Mouse (Mus musculus) urinary bladder, postnatal 4 days (tissue): Measurements from ENCODE around the gene Hist1h3a.
"Not testable (repeated sequence)": the region's sequence is repeated elsewhere in the genome, so short reads cannot be mapped to it uniquely, and the experiment has no call there.

Experiments used
- DNase-seq, 2 experiments: peaks; one replicate each; pipeline ENCODE4 v3.0.0; 2021 to 2022; ENCODE audit warnings: low spot score in 2 of 2

Hist1h3a gene

GRCm38 (mm10) chr13:23759251-23759771, 2.9 kb downstream of the Hist1h3a start:
- DNase-seq: no peak

GRCm38 (mm10) chr13:23757921-23758320, 4.3 kb downstream of the Hist1h3a start:
- DNase-seq: no peak

GRCm38 (mm10) chr13:23757211-23757773, 4.9 kb downstream of the Hist1h3a start:
- no peak for DNase-seq

DNA sequence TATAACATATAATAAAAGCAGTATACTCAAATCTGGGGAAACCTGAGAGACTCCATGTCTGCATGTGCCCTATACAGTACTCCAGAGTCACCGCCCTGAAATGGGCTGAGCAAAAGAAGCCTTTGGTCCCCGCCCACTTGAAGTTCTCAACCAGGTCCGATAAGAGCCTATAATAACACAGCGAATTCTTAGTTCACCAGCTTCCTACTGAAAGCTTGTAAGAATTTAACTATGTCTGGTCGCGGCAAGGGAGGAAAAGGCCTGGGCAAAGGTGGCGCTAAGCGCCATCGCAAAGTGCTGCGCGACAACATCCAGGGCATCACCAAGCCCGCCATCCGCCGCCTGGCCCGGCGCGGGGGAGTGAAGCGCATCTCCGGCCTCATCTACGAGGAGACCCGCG, 5.4 kb downstream of the Hist1h3a start, which contains the start of gene Hist1h4b:
TSS of gene Hist1h4b (plus strand) at position 224 of the 400 bp plus-strand sequence.
- DNase-seq: peak; percentile 80 to 82

GRCm38 (mm10) chr13:23755000-23755399, 7.2 kb downstream of the Hist1h3a start:
- no peak for DNase-seq

GRCm38 (mm10) chr13:23753314-23754078, 8.7 kb downstream of the Hist1h3a start:
- no peak for DNase-seq

- DNase-seq: no peak
These were observed 9.4 kb downstream of the Hist1h3a start for GRCm38 (mm10) chr13:23752742-23753172.

GRCm38 (mm10) chr13:23752067-23752741, 10.0 kb downstream of the Hist1h3a start, which contains the start of gene Hist1h3b:
TSS of gene Hist1h3b (plus strand) at chr13:23752267.
- DNase-seq: peak; percentile 74 to 86

DNA sequence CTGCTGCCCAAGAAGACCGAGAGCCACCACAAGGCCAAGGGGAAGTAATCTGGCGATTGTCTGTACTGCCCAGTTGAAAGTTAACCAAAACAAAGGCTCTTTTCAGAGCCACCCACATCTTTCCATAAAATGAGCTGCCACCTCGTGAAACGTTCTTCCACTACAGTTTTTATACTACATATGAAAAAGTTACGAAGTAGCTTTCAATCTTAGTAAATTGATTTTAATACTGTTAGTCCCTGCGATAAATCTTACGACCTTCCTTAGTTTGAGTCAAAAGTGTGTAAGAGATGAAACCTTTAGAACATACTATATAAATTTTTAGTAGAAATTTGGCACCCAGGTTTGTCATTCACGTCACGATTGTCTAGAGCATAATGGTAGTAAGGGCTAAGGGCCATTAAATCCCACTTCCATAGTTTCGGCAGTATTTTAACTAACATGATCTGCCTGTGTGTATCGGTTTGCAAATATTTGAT, 10.7 kb downstream of the Hist1h3a start:
- no peak for DNase-seq

- not testable (repeated sequence) for DNase-seq
These were observed 11.2 kb downstream of the Hist1h3a start, which contains the start of gene Hist1h2ab for GRCm38 (mm10) chr13:23750839-23751477. TSS of gene Hist1h2ab (plus strand) at chr13:23751126.

GRCm38 (mm10) chr13:23749563-23750121, 12.5 kb downstream of the Hist1h3a start:
- DNase-seq: no peak

DNA sequence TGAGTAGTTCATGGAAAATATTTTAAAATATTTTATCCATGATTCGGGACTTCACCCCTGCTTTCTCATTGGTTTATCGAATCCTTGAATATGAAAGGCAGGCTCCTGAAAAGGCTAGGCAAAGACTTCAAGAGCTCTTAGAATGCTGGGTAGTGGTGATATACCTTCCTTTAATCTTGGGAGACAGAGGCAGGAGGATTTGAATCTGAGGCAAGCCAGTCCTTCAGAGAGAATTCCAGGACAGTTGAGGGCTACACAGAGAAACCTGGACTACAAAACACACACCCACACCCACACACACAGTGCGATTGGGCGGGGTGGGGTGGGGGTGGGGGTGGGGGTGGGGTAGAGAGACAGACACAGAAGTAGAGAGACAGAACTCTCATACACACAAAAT, 14.3 kb downstream of the Hist1h3a start:
- DNase-seq: no peak

GRCm38 (mm10) chr13:23747081-23747891, 14.9 kb downstream of the Hist1h3a start:
- DNase-seq: no peak

- DNase-seq: peak in 1 of 2 experiments; percentile 68
These were observed 15.7 kb downstream of the Hist1h3a start, which contains the start of gene Hist1h2bb for GRCm38 (mm10) chr13:23746201-23747080. TSS of gene Hist1h2bb (plus strand) at chr13:23746734.

DNA sequence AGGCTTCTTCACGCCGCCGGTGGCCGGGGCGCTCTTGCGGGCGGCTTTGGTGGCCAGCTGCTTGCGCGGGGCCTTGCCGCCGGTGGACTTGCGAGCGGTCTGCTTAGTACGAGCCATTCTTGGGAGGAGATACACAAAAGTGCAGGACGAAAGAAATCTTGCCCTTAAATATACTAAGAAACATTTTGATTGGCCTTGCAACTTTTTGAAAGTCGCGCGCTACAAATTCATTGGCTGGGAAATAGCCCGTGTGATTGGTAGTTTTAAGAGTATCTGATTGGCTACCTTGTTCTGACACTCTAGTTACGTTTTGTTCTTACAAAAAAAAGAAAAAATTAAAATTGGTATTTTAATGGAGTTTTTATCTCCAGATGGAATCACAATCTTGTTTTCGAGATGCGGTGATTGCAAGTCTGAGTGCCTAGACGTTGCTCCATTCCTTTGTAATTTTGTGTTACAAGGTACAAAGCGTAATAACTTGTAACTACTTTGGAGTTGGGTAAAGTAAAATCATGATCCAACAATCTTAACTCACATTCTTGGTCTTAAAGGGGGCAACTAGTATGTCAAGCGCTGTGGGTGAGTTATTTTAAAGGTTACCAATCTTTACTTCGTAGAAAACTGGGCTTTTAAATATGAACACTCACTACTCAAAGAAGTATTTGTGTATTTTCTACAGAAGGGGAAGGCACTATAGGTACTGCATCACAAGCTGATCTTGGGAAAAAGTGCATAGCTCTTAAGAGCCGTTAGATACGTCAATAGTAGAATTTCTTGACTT, 16.6 kb downstream of the Hist1h3a start, which contains the start of gene Hist1h3c:
TSS of gene Hist1h3c (minus strand) at position 222 of the 781 bp plus-strand sequence.
- peak; percentile 70 to 84 for DNase-seq

- DNase-seq: no peak
These were observed 17.5 kb downstream of the Hist1h3a start for GRCm38 (mm10) chr13:23744421-23745380.

GRCm38 (mm10) chr13:23743963-23744362, 18.2 kb downstream of the Hist1h3a start:
- DNase-seq: no peak
